Mouse (Mus musculus) kidney, adult 2 months (tissue): ENCODE measurements around the gene Tenm4. TPM values are rescaled to one million over a fixed set of nuclear protein-coding genes. Genes with fewer than 3 reads are reported as not detected.
A peak's percentile ranks its signal among the peaks of the same experiment; 100 is the strongest.

ENCODE experiments used
- DNase-seq: peaks from one replicate; pipeline ENCODE4 v3.0.0; 2021
- H3K27ac ChIP-seq: fragments of 200-500 bp; 2 replicates; pipeline ENCODE4 v1.5.1; 2012; ENCODE audit warnings: low read depth, low read length, control low read depth, inconsistent platforms; ENCODE audit not compliant: insufficient read depth
- H3K27me3 ChIP-seq: fragments of 200-500 bp; replicated peaks from 2 replicates; pipeline ENCODE4 v1.6.1; 2012; ENCODE audit warnings: mild to moderate bottlenecking, moderate library complexity, low read length, inconsistent platforms; ENCODE audit not compliant: control insufficient read depth, insufficient read depth
- H3K36me3 ChIP-seq: fragments of 200-500 bp; 2 replicates; pipeline ENCODE4 v1.6.1; 2012; ENCODE audit warnings: mild to moderate bottlenecking, moderate library complexity, low read length, inconsistent platforms; ENCODE audit not compliant: control insufficient read depth, insufficient read depth
- H3K4me1 ChIP-seq: fragments of 200-500 bp; 2 replicates; pipeline ENCODE4 v1.6.1; 2011; ENCODE audit warnings: low read length; ENCODE audit not compliant: control insufficient read depth, insufficient read depth
- H3K4me3 ChIP-seq: fragments of 200-500 bp; 2 replicates; pipeline ENCODE4 v1.5.1; 2011; ENCODE audit warnings: mild to moderate bottlenecking, low read depth, low read length, control low read depth; ENCODE audit not compliant: insufficient read depth
- CTCF ChIP-seq: fragments of 200-500 bp; conservative IDR thresholded peaks from 2 replicates; pipeline ENCODE4 v1.5.1; 2011; ENCODE audit warnings: low read depth, mild to moderate bottlenecking, control low read depth, low read length, moderate library complexity, mixed read lengths; ENCODE audit not compliant: insufficient read depth, insufficient read length
- POLR2A ChIP-seq: fragments of 200-500 bp; IDR thresholded peaks from one replicate; pipeline ENCODE4 v1.6.1; 2011; ENCODE audit warnings: low read depth, low read length, control low read depth
- WGBS: fragments of 180-500 bp; shearing (Covaris S2); methylation state at CpG from one replicate; pipeline ENCODE4 v1.1.7; 2018; 5-methylcytosine and 5-hydroxymethylcytosine counted together
- polyA plus RNA-seq: library from polyadenylated mRNA; depleted of rRNA; stranded (reverse); fragments of >200 nt; gene quantifications from 2 replicates; pipeline ENCODE4 v1.2.3, GENCODE M21; 2012

The Tenm4 gene
- polyA plus RNA-seq, 1 experiment, result 3.3 TPM

DNA sequence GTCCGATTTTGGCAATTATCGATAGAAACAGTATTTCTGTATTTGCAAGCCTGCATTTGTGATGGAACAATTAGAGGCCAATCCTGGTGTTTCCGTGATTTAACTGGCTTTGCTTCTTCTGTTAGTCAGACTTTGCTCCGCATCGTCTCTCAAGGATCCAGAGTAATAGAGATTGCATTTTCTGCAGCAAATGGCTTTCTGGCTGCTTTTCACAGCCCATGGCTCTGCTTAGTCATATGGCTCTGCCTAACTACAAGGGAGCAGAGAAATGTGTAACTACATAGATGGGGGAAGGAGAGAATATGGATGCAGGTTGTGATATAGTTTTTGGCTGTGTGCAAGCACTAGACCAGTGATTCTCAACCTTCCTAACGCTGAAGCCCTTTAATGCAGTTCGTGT lies 401.9 kb downstream of the Tenm4 start:
- Histone ChIP-seq H3K4me3 (no peak overlapping the region), H3K36me3 (no peaks in the 10 kb centered on the region), H3K27ac (no peak overlapping the region), H3K27me3 (no peaks in the 10 kb centered on the region), H3K4me1 (peaks cover 14% of the 10 kb centered on the region)
- TF ChIP-seq CTCF, result no peak
- no peak for TF ChIP-seq POLR2A
- 97% methylated on average over 7 of the region's 7 CpGs for WGBS
- DNase-seq, result no peak

DNA sequence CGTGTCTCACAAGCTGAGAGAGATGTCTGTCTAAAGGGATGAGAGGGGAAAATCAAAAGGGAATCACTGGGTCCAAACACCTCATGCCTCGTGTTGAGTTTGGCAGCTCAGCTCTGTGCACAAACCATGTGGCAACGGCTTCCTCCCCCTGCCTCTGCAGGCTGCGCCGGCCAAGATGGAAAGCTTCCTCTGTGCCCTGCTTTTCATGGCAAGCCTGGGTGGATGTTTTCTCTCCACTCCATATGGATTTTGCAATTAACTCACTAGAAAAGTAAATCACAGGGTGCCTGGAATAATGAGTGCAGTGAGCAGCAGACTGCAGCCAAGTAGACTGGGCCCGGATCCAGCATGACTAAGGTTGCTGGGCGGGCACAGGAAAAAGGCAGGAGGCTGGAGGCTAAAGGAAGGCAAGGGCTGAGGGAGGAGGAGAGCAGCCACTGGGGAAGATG lies 404.2 kb downstream of the Tenm4 start:
- DNase-seq, result peak; percentile 87
- WGBS, result 13% methylated on average over 7 of the region's 7 CpGs
- Histone ChIP-seq H3K27ac (no peak overlapping the region), H3K4me1 (peaks cover 14% of the 10 kb centered on the region), H3K36me3 (no peaks in the 10 kb centered on the region), H3K27me3 (no peaks in the 10 kb centered on the region), H3K4me3 (no peak overlapping the region)
- TF ChIP-seq POLR2A, result no peak
- TF ChIP-seq CTCF, result no peak

DNA sequence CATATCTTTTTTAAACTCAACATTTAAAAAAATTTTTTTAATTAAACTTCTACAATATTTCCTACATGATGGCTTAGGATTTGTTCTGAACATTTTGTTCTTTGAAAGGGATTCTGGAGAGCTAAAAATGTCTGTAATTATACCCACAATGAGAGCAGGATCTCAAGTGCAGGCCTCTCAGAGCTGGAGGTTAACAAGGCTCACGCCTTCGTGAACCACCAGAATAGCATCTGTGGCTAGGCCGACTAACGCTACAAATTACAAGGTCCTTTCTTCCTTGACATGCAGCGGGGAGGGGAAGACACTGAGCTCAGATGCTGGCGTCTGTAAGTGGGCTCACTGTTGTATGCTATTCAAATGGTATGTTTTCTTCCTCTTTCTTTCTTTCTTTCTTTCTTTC lies 411.7 kb downstream of the Tenm4 start:
- WGBS, result 63% methylated on average over 6 of the region's 6 CpGs

DNA sequence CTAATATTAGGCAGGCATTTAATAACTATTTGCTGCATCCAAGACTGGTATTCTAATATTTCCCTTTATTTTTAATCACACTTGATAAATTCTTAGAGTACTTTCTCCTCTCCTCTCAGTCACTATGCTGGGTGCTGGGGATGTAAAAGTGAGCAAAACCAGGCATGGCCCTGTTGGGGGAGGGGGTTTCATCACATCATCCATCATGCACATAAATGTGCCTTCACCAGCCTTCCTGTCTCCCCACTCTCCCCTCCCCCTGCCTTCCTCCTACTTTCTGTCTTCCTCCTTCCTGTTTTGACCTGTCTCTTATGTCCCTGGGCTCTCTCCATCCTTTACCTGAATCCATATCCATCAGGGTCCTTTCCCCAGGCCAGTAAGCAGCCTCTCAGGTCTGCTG lies 416.4 kb downstream of the Tenm4 start:
- Histone ChIP-seq H3K36me3 (no peaks in the 10 kb centered on the region), H3K4me1 (no peaks in the 10 kb centered on the region), H3K27ac (no peak overlapping the region), H3K4me3 (no peak overlapping the region), H3K27me3 (no peaks in the 10 kb centered on the region)
- no peak for TF ChIP-seq CTCF
- TF ChIP-seq POLR2A, result no peak
- no peak for DNase-seq

More for the DNA sequence above, 411.7 kb downstream of the Tenm4 start:
- H3K27ac ChIP-seq, result no peak overlapping the region
- no peak for DNase-seq
- no peaks in the 10 kb centered on the region for H3K4me1 ChIP-seq
- H3K27me3 ChIP-seq, result no peaks in the 10 kb centered on the region
- TF ChIP-seq POLR2A (no peak), CTCF (no peak)
- H3K36me3 ChIP-seq, result no peaks in the 10 kb centered on the region
- H3K4me3 ChIP-seq, result no peak overlapping the region

DNA sequence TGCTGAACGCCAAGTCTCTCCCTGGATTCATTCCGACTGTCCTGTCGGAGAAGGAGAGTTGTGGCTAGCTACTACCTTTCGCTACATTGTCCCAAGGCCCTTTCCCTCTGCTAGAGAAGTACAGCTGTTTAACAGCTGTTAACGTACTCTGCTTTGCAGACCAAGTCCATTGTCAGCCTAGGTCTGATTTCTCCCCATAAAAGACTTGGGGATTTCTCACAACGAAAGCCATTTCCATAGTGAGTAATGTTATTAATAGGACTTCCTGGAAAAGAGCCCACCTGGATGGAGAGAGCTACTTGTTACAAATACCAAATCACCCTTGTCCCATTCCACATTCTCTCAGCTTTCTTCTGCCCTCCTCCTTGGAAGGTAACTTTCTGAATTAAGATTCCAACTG lies 417.5 kb downstream of the Tenm4 start:
- DNase-seq, result no peak
- no peak overlapping the region for H3K27ac ChIP-seq
- 88% methylated on average over 6 of the region's 6 CpGs for WGBS
- TF ChIP-seq CTCF, result no peak
- TF ChIP-seq POLR2A, result no peak
- H3K36me3 ChIP-seq, result no peaks in the 10 kb centered on the region
- H3K4me1 ChIP-seq, result no peaks in the 10 kb centered on the region
- no peaks in the 10 kb centered on the region for H3K27me3 ChIP-seq
- H3K4me3 ChIP-seq, result no peak overlapping the region

DNA sequence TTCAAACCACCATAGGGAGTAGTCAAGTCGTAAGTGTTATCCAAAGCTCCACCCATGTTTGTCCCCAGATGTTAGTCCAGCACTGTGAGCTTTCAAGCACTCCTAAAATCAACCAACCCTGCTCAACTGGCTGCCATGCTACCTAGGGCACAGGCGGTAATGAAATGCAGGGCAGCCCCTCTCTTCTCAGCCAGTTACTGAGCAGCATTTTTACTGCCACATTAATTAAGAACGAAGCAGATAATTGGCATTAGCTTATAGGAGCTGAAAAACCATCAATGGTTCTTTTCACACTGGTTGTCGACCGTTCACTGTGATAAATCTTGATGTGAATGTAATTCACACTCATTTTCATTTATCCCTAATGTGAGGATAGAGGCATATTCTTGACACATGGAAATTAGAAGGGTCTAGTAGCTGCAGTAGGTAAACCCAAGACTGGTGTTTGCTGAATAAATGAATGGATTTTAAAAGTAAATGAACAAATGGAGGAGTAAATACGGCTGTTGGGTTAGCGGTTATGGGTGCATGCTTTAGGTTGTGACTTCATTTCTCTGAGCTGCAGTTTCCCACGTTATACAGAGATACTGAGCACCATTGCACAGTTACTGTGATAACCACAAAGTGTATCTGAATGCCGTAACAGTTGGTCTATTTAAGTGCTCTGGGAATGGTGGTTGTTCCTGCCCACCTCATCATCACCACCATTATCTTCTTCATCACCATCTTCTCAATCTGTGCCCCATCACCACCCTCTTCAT lies 424.7 kb downstream of the Tenm4 start:
- no peaks in the 10 kb centered on the region for H3K36me3 ChIP-seq
- DNase-seq, result no peak
- H3K27ac ChIP-seq, result no peak overlapping the region
- H3K27me3 ChIP-seq, result no peaks in the 10 kb centered on the region
- no peaks in the 10 kb centered on the region for H3K4me1 ChIP-seq
- no peak overlapping the region for H3K4me3 ChIP-seq
- 84% methylated on average over 9 of the region's 9 CpGs for WGBS
- TF ChIP-seq POLR2A (no peak), CTCF (no peak)

DNA sequence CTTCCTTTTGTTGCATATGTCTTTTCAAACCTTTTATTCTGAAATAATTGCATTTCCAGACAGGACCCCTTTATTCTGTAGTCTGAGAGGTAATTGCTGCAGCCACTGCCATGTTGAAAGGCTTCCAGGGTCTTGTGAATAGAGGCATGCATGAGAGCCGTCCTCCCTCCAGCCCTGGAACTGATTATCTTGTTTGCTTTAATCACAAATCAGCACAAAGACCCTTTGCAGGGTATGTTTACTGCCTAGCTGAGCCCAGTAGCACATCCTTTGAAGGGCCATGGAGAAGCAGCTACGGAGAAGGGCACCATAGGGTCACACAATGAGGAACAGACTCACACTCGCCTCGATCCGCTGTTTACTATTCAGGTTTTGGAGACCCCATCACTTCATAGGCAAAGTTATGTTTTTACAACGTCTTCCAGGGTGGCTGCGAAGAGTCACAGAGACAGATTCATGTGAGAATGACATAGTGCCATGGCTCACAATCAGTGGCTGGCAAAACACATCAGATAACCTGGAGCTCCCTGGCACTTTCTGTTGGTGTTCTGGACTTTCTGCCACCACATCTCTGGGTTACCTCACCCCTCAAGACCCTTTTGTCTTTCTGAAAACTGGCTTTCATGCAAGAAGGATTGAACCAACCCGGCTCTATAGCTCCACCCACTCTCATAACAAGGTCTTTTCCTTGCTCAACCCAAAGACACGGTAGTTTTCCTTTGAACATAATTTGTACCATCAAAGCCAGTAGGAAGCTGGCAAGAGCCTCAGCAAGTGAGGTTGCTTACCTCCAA lies 425.6 kb downstream of the Tenm4 start:
- DNase-seq, result no peak
- no peaks in the 10 kb centered on the region for H3K36me3 ChIP-seq
- 81% methylated on average over 9 of the region's 9 CpGs for WGBS
- no peak overlapping the region for H3K4me3 ChIP-seq
- no peaks in the 10 kb centered on the region for H3K27me3 ChIP-seq
- TF ChIP-seq CTCF, result no peak
- no peak for TF ChIP-seq POLR2A
- H3K27ac ChIP-seq, result no peak overlapping the region
- no peaks in the 10 kb centered on the region for H3K4me1 ChIP-seq
